Mouse (Mus musculus) forebrain, embryonic 12.5 days (tissue): ENCODE results near the gene Il11. TPM values are rescaled to one million over a fixed set of nuclear protein-coding genes. Genes with fewer than 3 reads are reported as not detected.
"Not testable (repeated sequence)": the region's sequence is repeated elsewhere in the genome, so short reads cannot be mapped to it uniquely, and the experiment has no call there.

ENCODE experiments used
- ATAC-seq: fragments of 200-750 bp; cut with Nextera tagmentation; 2 replicates; pipeline ENCODE4 v1.8.0; 2017; ENCODE audit warnings: moderate TSS enrichment; ENCODE audit not compliant: low FRiP score
- H3K27ac ChIP-seq: fragments of 300-500 bp; sonication (generic); 2 replicates; pipeline ENCODE4 v1.5.1; 2016; ENCODE audit warnings: mild to moderate bottlenecking
- H3K27me3 ChIP-seq: fragments of 300-500 bp; sonication (generic); 2 replicates; pipeline ENCODE4 v1.6.1; 2016; ENCODE audit warnings: mild to moderate bottlenecking
- H3K36me3 ChIP-seq: fragments of 300-500 bp; sonication (generic); replicated peaks from 2 replicates; pipeline ENCODE4 v1.6.1; 2016; ENCODE audit warnings: mild to moderate bottlenecking
- H3K4me1 ChIP-seq: fragments of 300-500 bp; sonication (generic); 2 replicates; pipeline ENCODE4 v1.6.1; 2016
- H3K4me2 ChIP-seq: fragments of 300-500 bp; sonication (generic); 2 replicates; pipeline ENCODE4 v1.6.1; 2016; ENCODE audit warnings: mild to moderate bottlenecking, moderate library complexity
- H3K4me3 ChIP-seq: fragments of 300-500 bp; sonication (generic); replicated peaks from 2 replicates; pipeline ENCODE4 v1.5.1; 2016; ENCODE audit warnings: mild to moderate bottlenecking
- H3K9ac ChIP-seq: fragments of 300-500 bp; sonication (generic); 2 replicates; pipeline ENCODE4 v1.6.1; 2016; ENCODE audit warnings: mild to moderate bottlenecking
- H3K9me3 ChIP-seq: fragments of 300-500 bp; sonication (generic); 2 replicates; pipeline ENCODE4 v1.6.1; 2016
- WGBS: fragments of 180-500 bp; shearing (Covaris S2); methylation state at CpG from one replicate; pipeline ENCODE4 v1.1.7; 2016; 5-methylcytosine and 5-hydroxymethylcytosine counted together
- polyA plus RNA-seq: library from polyadenylated mRNA; unstranded; fragments of >200 nt; fragmentation: Nextera tagmentation; extraction: Ambion mirVana; gene quantifications from 2 replicates; pipeline ENCODE4 v1.2.1, GENCODE M21; 2016

Gene Il11
- polyA plus RNA-seq: 0.24 and 0.77 TPM in 2 replicates

- Histone ChIP-seq H3K4me1 (peaks cover 2% of the 10 kb centered on the region), H3K36me3 (no peaks in the 10 kb centered on the region), H3K4me2 (no peak within 1 kb of the TSS), H3K27me3 (peaks cover 68% of the 10 kb centered on the region), H3K27ac (no peak within 1 kb of the TSS), H3K9me3 (no peaks in the 10 kb centered on the region), H3K9ac (no peak within 1 kb of the TSS), H3K4me3 (no peak within 1 kb of the TSS)
- no peak for ATAC-seq
- 80% methylated on average over 2 of the region's 2 CpGs for WGBS
Observed at GRCm38 (mm10) chr7:4782759-4783158, at the start of gene Il11, which contains the start of gene Tmem190. Gene Il11 (minus strand): TSS chr7:4782859. Gene Tmem190 (plus strand): TSS chr7:4782937.

DNA sequence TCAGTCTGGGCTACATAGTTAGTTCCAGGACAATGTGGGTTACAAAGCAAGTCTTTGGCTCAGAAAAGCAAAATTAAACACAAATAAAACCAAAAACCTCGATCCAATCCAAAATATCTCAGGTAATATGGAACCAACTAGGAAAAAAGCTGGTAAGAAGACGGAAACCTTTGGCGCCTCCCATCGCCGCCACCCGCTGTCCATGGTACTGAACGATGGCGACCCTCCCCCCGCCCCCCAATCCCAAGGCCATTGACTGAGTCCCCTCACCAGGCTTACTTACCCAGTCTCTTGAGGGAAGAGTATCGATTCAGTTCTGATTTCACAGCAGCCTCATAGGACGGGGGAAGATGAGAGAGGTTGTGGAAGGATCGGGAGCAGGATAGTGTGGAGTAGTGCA lies 47.8 kb upstream of the Il11 start:
- peaks cover 54% of the 10 kb centered on the region for H3K27me3 ChIP-seq
- ATAC-seq: no peak
- 9% methylated on average over 12 of the region's 12 CpGs for WGBS

DNA sequence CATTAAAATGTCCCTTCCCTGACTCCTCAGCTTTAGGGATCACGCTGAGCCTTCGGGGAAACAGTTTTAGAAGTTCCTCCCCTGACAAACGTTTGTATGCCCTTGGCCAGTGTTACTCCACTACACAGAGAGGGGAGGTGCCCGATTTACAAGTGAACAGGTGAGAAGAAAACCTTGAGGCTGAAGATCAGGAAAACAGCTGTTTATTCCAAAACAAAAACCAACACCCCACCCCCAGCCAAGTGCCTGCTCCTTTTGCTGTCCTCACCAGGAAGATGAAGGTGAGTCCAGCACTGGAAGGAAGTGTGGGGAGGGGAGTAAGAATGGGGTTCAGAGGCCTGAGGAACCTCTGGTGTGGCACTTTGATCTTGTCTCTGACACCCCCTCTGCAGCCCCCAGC lies 42.7 kb upstream of the Il11 start:
- no peaks in the 10 kb centered on the region for H3K9me3 ChIP-seq
- no peaks in the 10 kb centered on the region for H3K4me1 ChIP-seq

More for the DNA sequence above, 47.8 kb upstream of the Il11 start:
- no peak overlapping the region for H3K4me2 ChIP-seq
- H3K4me3 ChIP-seq: no peak overlapping the region
- H3K36me3 ChIP-seq: peaks cover 6% of the 10 kb centered on the region; the same call in 1 of the 2 replicates
- no peaks in the 10 kb centered on the region for H3K9me3 ChIP-seq
- H3K4me1 ChIP-seq: no peaks in the 10 kb centered on the region
- H3K27ac ChIP-seq: no peak overlapping the region
- no peak overlapping the region for H3K9ac ChIP-seq

GRCm38 (mm10) chr7:4822162-4822907 lies 39.7 kb upstream of the Il11 start:
- 76% methylated on average over 6 of the region's 6 CpGs for WGBS

More for the DNA sequence above, 42.7 kb upstream of the Il11 start:
- H3K9ac ChIP-seq: no peak overlapping the region
- no peak overlapping the region for H3K27ac ChIP-seq
- H3K4me3 ChIP-seq: no peak overlapping the region
- WGBS: 64% methylated on average over 4 of the region's 4 CpGs
- peaks cover 6% of the 10 kb centered on the region; the same call in 1 of the 2 replicates for H3K36me3 ChIP-seq
- H3K4me2 ChIP-seq: no peak overlapping the region
- no peak for ATAC-seq
- peaks cover 20% of the 10 kb centered on the region for H3K27me3 ChIP-seq

DNA sequence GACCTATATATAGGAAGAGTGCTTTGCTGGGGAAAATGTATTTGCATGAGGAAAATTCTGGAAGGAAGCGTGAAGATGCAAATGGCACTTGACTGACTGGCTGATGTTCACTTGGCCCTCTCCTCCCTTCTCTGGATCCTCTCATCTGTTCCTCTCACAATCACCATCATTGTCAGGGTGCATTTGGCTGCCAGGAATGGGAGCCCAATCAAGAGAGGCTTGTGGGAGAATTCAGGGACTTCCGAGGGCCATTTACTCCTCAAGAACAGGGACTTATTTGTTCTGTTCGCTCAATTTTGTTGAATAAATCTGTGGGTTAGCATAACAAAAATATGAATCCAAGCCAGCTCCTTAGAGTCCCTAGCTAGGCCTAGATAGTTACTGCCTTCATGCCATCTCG lies 39.0 kb upstream of the Il11 start:
- Histone ChIP-seq H3K36me3 (no peaks in the 10 kb centered on the region), H3K27me3 (no peaks in the 10 kb centered on the region), H3K9ac (no peak overlapping the region), H3K4me1 (no peaks in the 10 kb centered on the region), H3K4me2 (no peak overlapping the region), H3K27ac (no peak overlapping the region), H3K4me3 (no peak overlapping the region), H3K9me3 (no peaks in the 10 kb centered on the region)
- WGBS: 85% methylated on average over 4 of the region's 4 CpGs
- ATAC-seq: no peak

More at GRCm38 (mm10) chr7:4822162-4822907, 39.7 kb upstream of the Il11 start:
- no peak overlapping the region for H3K4me2 ChIP-seq
- H3K27me3 ChIP-seq: no peaks in the 10 kb centered on the region
- H3K4me1 ChIP-seq: no peaks in the 10 kb centered on the region
- no peak for ATAC-seq
- no peak overlapping the region for H3K27ac ChIP-seq
- no peak overlapping the region for H3K9ac ChIP-seq
- H3K4me3 ChIP-seq: no peak overlapping the region
- H3K9me3 ChIP-seq: no peaks in the 10 kb centered on the region
- H3K36me3 ChIP-seq: no peaks in the 10 kb centered on the region

- ATAC-seq, H3K27me3 ChIP-seq: not testable (repeated sequence)
- WGBS: 91% methylated on average over 7 of the region's 7 CpGs
Observed at GRCm38 (mm10) chr7:4820925-4821324, 38.3 kb upstream of the Il11 start.

GRCm38 (mm10) chr7:4816559-4816958 lies 33.9 kb upstream of the Il11 start:
- no peak for ATAC-seq
- Histone ChIP-seq H3K27me3 (no peaks in the 10 kb centered on the region), H3K9ac (no peak overlapping the region)

More at GRCm38 (mm10) chr7:4820925-4821324, 38.3 kb upstream of the Il11 start:
- not testable (repeated sequence) for H3K9ac ChIP-seq, H3K9me3 ChIP-seq, H3K36me3 ChIP-seq, H3K4me1 ChIP-seq, H3K4me2 ChIP-seq, H3K27ac ChIP-seq, H3K4me3 ChIP-seq

GRCm38 (mm10) chr7:4813105-4813791 lies 30.6 kb upstream of the Il11 start:
- no peak for ATAC-seq
- Histone ChIP-seq H3K27me3 (no peaks in the 10 kb centered on the region), H3K4me1 (peaks cover 35% of the 10 kb centered on the region), H3K36me3 (peaks cover 28% of the 10 kb centered on the region), H3K27ac (peak overlapping the region; percentile 95), H3K4me3 (peak overlapping the region; percentile 82), H3K9me3 (no peaks in the 10 kb centered on the region), H3K4me2 (peak overlapping the region; percentile 80), H3K9ac (peak overlapping the region; percentile 38)
- 23% methylated on average over 8 of the region's 8 CpGs for WGBS

More at GRCm38 (mm10) chr7:4816559-4816958, 33.9 kb upstream of the Il11 start:
- H3K27ac ChIP-seq: no peak overlapping the region
- no peak overlapping the region for H3K4me2 ChIP-seq
- no peak overlapping the region for H3K4me3 ChIP-seq
- H3K36me3 ChIP-seq: no peaks in the 10 kb centered on the region
- peaks cover 8% of the 10 kb centered on the region for H3K4me1 ChIP-seq
- no peaks in the 10 kb centered on the region for H3K9me3 ChIP-seq

- H3K4me2 ChIP-seq: peak within 1 kb of the TSS; percentile 80
- H3K4me3 ChIP-seq: peak within 1 kb of the TSS; percentile 82
- H3K27ac ChIP-seq: peak within 1 kb of the TSS; percentile 95
- H3K4me1 ChIP-seq: peaks cover 35% of the 10 kb centered on the region
- peak; percentile 98 for ATAC-seq
- H3K9ac ChIP-seq: peak within 1 kb of the TSS; percentile 95
- no peaks in the 10 kb centered on the region for H3K27me3 ChIP-seq
- H3K36me3 ChIP-seq: peaks cover 32% of the 10 kb centered on the region
- under 1% methylated on average over 62 of the region's 62 CpGs for WGBS
- H3K9me3 ChIP-seq: no peaks in the 10 kb centered on the region
Observed at GRCm38 (mm10) chr7:4812303-4813104, 29.8 kb upstream of the Il11 start, which contains the start of gene Ube2s. Gene Ube2s (minus strand): TSS chr7:4812590.

DNA sequence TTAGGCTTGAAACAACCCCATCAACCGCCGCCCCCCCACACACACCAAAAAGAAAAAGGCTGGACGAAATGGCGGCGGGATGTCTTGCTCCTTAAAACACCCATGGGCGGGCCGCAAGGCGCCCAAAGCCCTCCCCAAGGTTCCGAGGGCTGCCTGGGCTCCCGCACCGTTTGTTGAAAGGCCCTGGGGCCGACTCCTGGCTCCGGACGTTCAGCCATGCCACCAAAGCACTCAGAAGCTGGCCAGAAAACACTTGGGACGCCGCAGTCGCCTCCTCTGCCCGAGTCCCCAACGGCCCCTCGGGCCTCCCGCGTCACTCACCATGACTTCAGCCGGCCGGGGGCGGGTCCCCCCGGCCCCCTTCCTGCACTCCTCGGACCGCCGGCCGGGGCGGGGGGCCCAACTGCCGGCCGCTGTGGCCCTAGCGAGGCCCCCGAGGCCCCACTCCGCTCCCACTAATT lies 29.2 kb upstream of the Il11 start:
- Histone ChIP-seq H3K9ac (peak overlapping the region; percentile 95), H3K36me3 (peaks cover 38% of the 10 kb centered on the region), H3K4me3 (peak overlapping the region; percentile 82), H3K27me3 (no peaks in the 10 kb centered on the region), H3K4me1 (peaks cover 35% of the 10 kb centered on the region), H3K27ac (peak overlapping the region; percentile 95), H3K9me3 (no peaks in the 10 kb centered on the region), H3K4me2 (peak overlapping the region; percentile 80)
- ATAC-seq: no peak; the same call in 1 of the 2 replicates
- under 1% methylated on average over 34 of the region's 36 CpGs for WGBS

- Histone ChIP-seq H3K4me2 (peak overlapping the region; percentile 80), H3K4me3 (peak overlapping the region; percentile 82), H3K4me1 (peaks cover 35% of the 10 kb centered on the region), H3K9ac (peak overlapping the region; percentile 95), H3K36me3 (peaks cover 45% of the 10 kb centered on the region)
- ATAC-seq, H3K27me3 ChIP-seq, H3K9me3 ChIP-seq, H3K27ac ChIP-seq: not testable (repeated sequence)
- 46% methylated on average over 10 of the region's 10 CpGs for WGBS
Observed at GRCm38 (mm10) chr7:4811131-4811530, 28.5 kb upstream of the Il11 start.

DNA sequence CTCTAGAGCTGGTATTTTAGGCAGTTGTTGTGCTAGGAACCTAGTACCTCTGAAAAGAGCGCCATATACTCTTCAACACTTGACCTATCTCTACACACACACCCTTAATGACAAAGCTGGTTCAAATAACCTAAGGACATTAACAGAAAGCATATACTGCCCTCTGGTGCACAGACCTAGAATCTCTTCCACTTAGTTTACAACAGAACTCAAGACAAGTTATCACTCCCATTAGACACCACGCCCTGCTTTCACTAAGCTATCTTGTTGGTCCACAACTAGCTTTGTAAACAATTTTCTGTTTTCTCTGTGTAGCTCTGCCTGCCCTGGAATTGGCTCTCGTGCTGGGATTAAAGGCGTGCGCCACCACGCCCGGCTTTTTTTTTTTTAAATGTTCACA lies 24.1 kb upstream of the Il11 start:
- Histone ChIP-seq H3K9me3 (no peaks in the 10 kb centered on the region), H3K9ac (no peak overlapping the region), H3K4me3 (no peak overlapping the region), H3K27ac (no peak overlapping the region), H3K27me3 (no peaks in the 10 kb centered on the region), H3K36me3 (peaks cover 64% of the 10 kb centered on the region), H3K4me1 (peaks cover 27% of the 10 kb centered on the region), H3K4me2 (no peak overlapping the region)
- ATAC-seq: 0 out of 2 replicates have a peak, but pooled peaks have one; percentile 34
- 90% methylated on average over 7 of the region's 7 CpGs for WGBS
